Mouse (Mus musculus): ENCODE data around the gene Atp1b2. TPM values are rescaled to one million over a fixed set of nuclear protein-coding genes. Genes with fewer than 3 reads are reported as not detected.
A peak's percentile ranks its signal among the peaks of the same experiment; 100 is the strongest.

The Atp1b2 gene
- polyA plus RNA-seq, 1 experiment from 2014 or later: 9.3 TPM

DNA sequence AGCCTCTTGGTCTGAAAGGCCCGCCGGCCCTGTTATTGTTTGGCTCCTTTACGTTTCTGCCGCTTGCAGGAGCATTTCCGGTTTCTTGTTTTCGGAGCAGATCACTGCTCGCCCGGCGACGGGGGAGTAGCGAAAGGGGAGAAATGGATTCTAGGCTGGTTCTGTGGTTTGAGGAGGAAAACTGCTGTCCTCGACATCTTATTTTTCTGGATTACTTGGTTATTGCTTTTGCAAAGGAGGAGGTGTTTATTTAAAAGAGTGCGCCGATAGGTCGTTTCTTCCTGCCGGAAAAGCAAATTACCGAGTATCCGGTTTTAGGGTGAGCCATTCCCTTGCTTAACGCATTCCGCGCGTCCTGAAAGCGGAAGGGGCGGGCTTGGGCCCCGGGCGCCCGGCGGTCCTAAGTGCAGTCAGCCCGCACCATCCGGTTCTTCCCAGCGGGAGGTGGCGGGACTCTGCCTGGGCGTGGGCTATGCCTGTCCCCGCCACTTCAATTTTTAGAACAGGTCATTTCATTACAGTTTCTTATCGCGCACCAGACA, 24.5 kb downstream of the Atp1b2 start:
- no peaks in the 10 kb centered on the region for H3K9me3 ChIP-seq (ENCODE audit: control insufficient read depth, low read length)
- DNase-seq (ENCODE audit: low spot score): peak; percentile 94
- peaks cover 15% of the 10 kb centered on the region for H3K4me1 ChIP-seq (replicated peaks; ENCODE audit: control insufficient read depth, insufficient read depth, low read length)
- H3K9ac ChIP-seq (ENCODE audit: low read length): peak overlapping the region; percentile 77
- peak overlapping the region; percentile 84 for H3K27ac ChIP-seq (ENCODE audit: low read depth, low read length)
- H3K27me3 ChIP-seq (ENCODE audit: control insufficient read depth, insufficient read depth, low read length): no peaks in the 10 kb centered on the region
- H3K4me2 ChIP-seq (ENCODE audit: low read depth, low read length, severe bottlenecking): peak overlapping the region; percentile 69
- peak; percentile 80 for ATAC-seq (replicated peaks; ENCODE audit: low FRiP score)
- WGBS: under 1% methylated on average over 36 of the region's 36 CpGs
- no peaks in the 10 kb centered on the region for H3K36me3 ChIP-seq (ENCODE audit: control insufficient read depth, insufficient read depth, low read length)
- peak overlapping the region; percentile 81 for H3K4me3 ChIP-seq (ENCODE audit: low read depth, low read length)

DNA sequence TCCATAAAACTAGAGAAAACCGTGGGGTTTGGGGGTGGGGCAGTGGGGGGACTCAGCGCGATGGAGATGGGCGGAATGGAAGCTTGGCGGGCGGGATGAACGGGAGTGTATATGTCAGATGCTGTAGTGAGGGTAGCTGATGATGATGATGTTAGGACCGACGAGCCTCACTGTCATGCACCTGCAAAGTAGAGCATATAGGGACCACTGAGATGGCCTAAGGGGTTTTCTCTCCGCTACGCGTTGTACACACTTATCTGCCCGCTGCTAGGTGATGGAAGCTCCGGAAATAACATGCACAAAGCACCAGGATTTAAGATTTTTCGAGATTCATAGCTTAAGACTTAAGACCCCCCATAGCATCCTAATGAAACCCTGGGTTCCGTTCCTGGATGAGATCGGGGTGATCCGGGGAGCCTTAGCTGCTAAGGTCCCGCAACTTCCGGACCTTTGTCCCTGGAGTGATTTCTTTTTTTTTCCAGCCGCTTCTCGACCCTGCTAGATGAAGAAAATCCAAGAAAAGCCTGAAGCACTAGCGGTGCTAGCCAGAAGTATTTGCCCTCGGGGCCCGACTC, 25.1 kb downstream of the Atp1b2 start:
- H3K4me1 ChIP-seq (replicated peaks; ENCODE audit: control insufficient read depth, insufficient read depth, low read length): peaks cover 16% of the 10 kb centered on the region
- no peak for DNase-seq (ENCODE audit: low spot score)
- 0 out of 2 replicates have a peak, but pooled peaks have one; percentile 3 for ATAC-seq (replicated peaks; ENCODE audit: low FRiP score)

GRCm38 (mm10) chr11:69580091-69580514, 25.6 kb downstream of the Atp1b2 start, which contains the start of the genes Wrap53 and Trp53:
TSS of gene Wrap53 (minus strand) at chr11:69580255.
TSS of gene Trp53 (plus strand) at chr11:69580359.
- no peaks in the 10 kb centered on the region for H3K9me3 ChIP-seq (ENCODE audit: control insufficient read depth, low read length)
- ATAC-seq (replicated peaks; ENCODE audit: low FRiP score): peak; percentile 65
- peak within 1 kb of the TSS; percentile 81 for H3K4me3 ChIP-seq (ENCODE audit: low read depth, low read length)
- DNase-seq (ENCODE audit: low spot score): peak; percentile 93
- no peaks in the 10 kb centered on the region for H3K36me3 ChIP-seq (ENCODE audit: control insufficient read depth, insufficient read depth, low read length)
- peak within 1 kb of the TSS; percentile 84 for H3K27ac ChIP-seq (ENCODE audit: low read depth, low read length)
- H3K9ac ChIP-seq (ENCODE audit: low read length): peak within 1 kb of the TSS; percentile 88
- H3K4me2 ChIP-seq (ENCODE audit: low read depth, low read length, severe bottlenecking): peak within 1 kb of the TSS; percentile 69
- H3K4me1 ChIP-seq (replicated peaks; ENCODE audit: control insufficient read depth, insufficient read depth, low read length): peaks cover 16% of the 10 kb centered on the region
- no peaks in the 10 kb centered on the region for H3K27me3 ChIP-seq (ENCODE audit: control insufficient read depth, insufficient read depth, low read length)
- 0% methylated on average over 13 of the region's 13 CpGs for WGBS

More for the DNA sequence above, 25.1 kb downstream of the Atp1b2 start:
- Histone ChIP-seq H3K4me3 (ENCODE audit: low read depth, low read length) (peak overlapping the region; percentile 81), H3K9ac (ENCODE audit: low read length) (peak overlapping the region; percentile 77), H3K9me3 (ENCODE audit: control insufficient read depth, low read length) (no peaks in the 10 kb centered on the region), H3K27me3 (ENCODE audit: control insufficient read depth, insufficient read depth, low read length) (no peaks in the 10 kb centered on the region), H3K27ac (ENCODE audit: low read depth, low read length) (peak overlapping the region; percentile 84), H3K36me3 (ENCODE audit: control insufficient read depth, insufficient read depth, low read length) (no peaks in the 10 kb centered on the region), H3K4me2 (ENCODE audit: low read depth, low read length, severe bottlenecking) (peak overlapping the region; percentile 69)
- WGBS: under 1% methylated on average over 25 of the region's 25 CpGs

- Histone ChIP-seq H3K9ac (ENCODE audit: low read length) (peak overlapping the region; percentile 88), H3K9me3 (ENCODE audit: control insufficient read depth, low read length) (no peaks in the 10 kb centered on the region), H3K27ac (ENCODE audit: low read depth, low read length) (peak overlapping the region; percentile 73; the same call in 1 of the 2 replicates), H3K4me2 (ENCODE audit: low read depth, low read length, severe bottlenecking) (peak overlapping the region; percentile 69), H3K4me3 (ENCODE audit: low read depth, low read length) (peak overlapping the region; percentile 81), H3K4me1 (replicated peaks; ENCODE audit: control insufficient read depth, insufficient read depth, low read length) (peaks cover 16% of the 10 kb centered on the region), H3K27me3 (ENCODE audit: control insufficient read depth, insufficient read depth, low read length) (no peaks in the 10 kb centered on the region), H3K36me3 (ENCODE audit: control insufficient read depth, insufficient read depth, low read length) (0 out of 2 replicates have a peak, but pooled peaks cover 3% of the 10 kb centered on the region)
- 3% methylated on average over 39 of the region's 39 CpGs for WGBS
- peak; percentile 98 for DNase-seq (ENCODE audit: low spot score)
- peak; percentile 86 for ATAC-seq (replicated peaks; ENCODE audit: low FRiP score)
These were observed 26.4 kb downstream of the Atp1b2 start for GRCm38 (mm10) chr11:69579128-69580017.

- no peak for ATAC-seq (replicated peaks; ENCODE audit: low FRiP score)
- Histone ChIP-seq H3K4me2 (ENCODE audit: low read depth, low read length, severe bottlenecking) (peak overlapping the region; percentile 67), H3K36me3 (ENCODE audit: control insufficient read depth, insufficient read depth, low read length) (peaks cover 3% of the 10 kb centered on the region; the same call in 1 of the 2 replicates), H3K9ac (ENCODE audit: low read length) (peak overlapping the region; percentile 88), H3K4me1 (replicated peaks; ENCODE audit: control insufficient read depth, insufficient read depth, low read length) (peaks cover 16% of the 10 kb centered on the region), H3K27ac (ENCODE audit: low read depth, low read length) (no peak overlapping the region), H3K9me3 (ENCODE audit: control insufficient read depth, low read length) (no peaks in the 10 kb centered on the region), H3K27me3 (ENCODE audit: control insufficient read depth, insufficient read depth, low read length) (no peaks in the 10 kb centered on the region), H3K4me3 (ENCODE audit: low read depth, low read length) (peak overlapping the region; percentile 81)
- 14% methylated on average over 15 of the region's 15 CpGs for WGBS
- DNase-seq (ENCODE audit: low spot score): no peak
These were observed 27.4 kb downstream of the Atp1b2 start for GRCm38 (mm10) chr11:69578301-69578700.

DNA sequence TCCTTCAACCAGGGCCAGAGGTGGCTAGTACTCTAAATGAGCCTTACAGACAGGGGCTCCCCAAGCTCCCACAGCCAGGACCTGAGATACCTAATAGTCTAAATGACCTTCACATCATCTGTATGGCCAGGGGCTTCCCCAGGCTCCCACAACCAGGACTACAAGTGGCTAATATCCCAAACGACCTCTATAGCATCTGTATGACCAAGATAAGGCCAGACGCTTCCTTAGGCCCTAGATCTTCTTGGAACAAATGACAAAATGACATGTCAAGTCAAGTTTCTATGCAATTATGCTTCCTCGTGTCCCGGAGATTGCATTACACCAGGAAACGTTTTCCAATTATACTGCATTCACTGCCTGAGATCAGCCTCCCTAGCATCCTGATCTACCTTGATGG, 29.4 kb downstream of the Atp1b2 start:
- ATAC-seq (replicated peaks; ENCODE audit: low FRiP score) (no peak), DNase-seq (ENCODE audit: low spot score) (no peak)
- Histone ChIP-seq H3K9me3 (ENCODE audit: control insufficient read depth, low read length) (no peaks in the 10 kb centered on the region), H3K4me3 (ENCODE audit: low read depth, low read length) (no peak overlapping the region), H3K9ac (ENCODE audit: low read length) (no peak overlapping the region), H3K27me3 (ENCODE audit: control insufficient read depth, insufficient read depth, low read length) (no peaks in the 10 kb centered on the region), H3K27ac (ENCODE audit: low read depth, low read length) (no peak overlapping the region), H3K36me3 (ENCODE audit: control insufficient read depth, insufficient read depth, low read length) (peaks cover 3% of the 10 kb centered on the region; the same call in 1 of the 2 replicates), H3K4me1 (replicated peaks; ENCODE audit: control insufficient read depth, insufficient read depth, low read length) (peaks cover 16% of the 10 kb centered on the region), H3K4me2 (ENCODE audit: low read depth, low read length, severe bottlenecking) (no peak overlapping the region)
- WGBS: 81% methylated on average over 5 of the region's 5 CpGs

DNA sequence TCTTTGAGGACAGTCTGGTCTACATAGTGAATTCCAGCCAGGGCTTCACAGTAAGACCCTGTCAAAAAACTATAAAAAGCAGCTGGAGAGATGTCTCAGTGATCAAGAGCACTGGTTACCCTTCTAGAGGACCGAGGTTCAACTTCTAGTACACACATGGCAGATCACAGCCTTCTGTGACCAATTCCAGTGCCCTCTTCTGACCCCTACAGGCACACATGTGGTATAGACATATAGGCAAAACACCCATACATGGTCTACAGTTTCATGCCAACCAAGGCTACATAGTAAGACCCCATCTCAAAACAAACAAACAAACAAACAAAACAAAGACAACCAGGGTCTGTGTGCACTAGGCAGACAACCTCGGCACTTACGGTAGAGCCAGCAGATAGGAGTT, 30.5 kb downstream of the Atp1b2 start:
- H3K36me3 ChIP-seq (ENCODE audit: control insufficient read depth, insufficient read depth, low read length): peaks cover 7% of the 10 kb centered on the region; the same call in 1 of the 2 replicates
- H3K27me3 ChIP-seq (ENCODE audit: control insufficient read depth, insufficient read depth, low read length): no peaks in the 10 kb centered on the region
- H3K4me2 ChIP-seq (ENCODE audit: low read depth, low read length, severe bottlenecking): no peak overlapping the region
- H3K9ac ChIP-seq (ENCODE audit: low read length): no peak overlapping the region
- no peak overlapping the region for H3K27ac ChIP-seq (ENCODE audit: low read depth, low read length)
- H3K4me1 ChIP-seq (replicated peaks; ENCODE audit: control insufficient read depth, insufficient read depth, low read length): peaks cover 16% of the 10 kb centered on the region
- no peak for DNase-seq (ENCODE audit: low spot score)
- WGBS: 75% methylated on average over 3 of the region's 3 CpGs
- no peak overlapping the region for H3K4me3 ChIP-seq (ENCODE audit: low read depth, low read length)
- ATAC-seq (replicated peaks; ENCODE audit: low FRiP score): no peak
- H3K9me3 ChIP-seq (ENCODE audit: control insufficient read depth, low read length): no peaks in the 10 kb centered on the region

DNA sequence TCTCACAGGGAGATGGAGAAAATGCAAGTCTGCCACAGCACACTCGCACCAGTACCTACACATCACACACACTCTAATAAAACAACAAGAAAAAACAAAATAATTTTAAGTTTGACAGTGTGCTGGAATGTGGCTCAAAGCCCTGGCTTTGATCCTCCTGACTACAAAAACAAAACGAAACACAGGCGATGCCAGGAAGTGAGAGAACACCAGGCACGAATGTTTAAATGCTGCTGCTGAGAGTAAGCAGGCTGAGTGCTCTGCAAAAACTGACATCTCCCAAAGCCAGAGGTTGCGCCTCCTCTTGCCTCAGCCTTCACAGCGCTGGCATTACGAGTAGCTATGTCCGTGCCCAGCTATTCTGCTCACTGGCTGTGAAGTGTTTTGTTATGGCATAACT, 40.6 kb downstream of the Atp1b2 start:
- ATAC-seq (replicated peaks; ENCODE audit: low FRiP score): no peak

More for the DNA sequence above, 40.6 kb downstream of the Atp1b2 start:
- no peak overlapping the region for H3K4me2 ChIP-seq (ENCODE audit: low read depth, low read length, severe bottlenecking)
- H3K9ac ChIP-seq (ENCODE audit: low read length): no peak overlapping the region
- H3K27ac ChIP-seq (ENCODE audit: low read depth, low read length): no peak overlapping the region
- no peak overlapping the region for H3K4me3 ChIP-seq (ENCODE audit: low read depth, low read length)
- no peaks in the 10 kb centered on the region for H3K27me3 ChIP-seq (ENCODE audit: control insufficient read depth, insufficient read depth, low read length)
- no peaks in the 10 kb centered on the region for H3K9me3 ChIP-seq (ENCODE audit: control insufficient read depth, low read length)
- no peak for DNase-seq (ENCODE audit: low spot score)
- peaks cover 14% of the 10 kb centered on the region for H3K4me1 ChIP-seq (replicated peaks; ENCODE audit: control insufficient read depth, insufficient read depth, low read length)
- H3K36me3 ChIP-seq (ENCODE audit: control insufficient read depth, insufficient read depth, low read length): no peaks in the 10 kb centered on the region
- 83% methylated on average over 8 of the region's 8 CpGs for WGBS
